Mouse (Mus musculus): Measurements from ENCODE around the gene Plekhd1.

DNA sequence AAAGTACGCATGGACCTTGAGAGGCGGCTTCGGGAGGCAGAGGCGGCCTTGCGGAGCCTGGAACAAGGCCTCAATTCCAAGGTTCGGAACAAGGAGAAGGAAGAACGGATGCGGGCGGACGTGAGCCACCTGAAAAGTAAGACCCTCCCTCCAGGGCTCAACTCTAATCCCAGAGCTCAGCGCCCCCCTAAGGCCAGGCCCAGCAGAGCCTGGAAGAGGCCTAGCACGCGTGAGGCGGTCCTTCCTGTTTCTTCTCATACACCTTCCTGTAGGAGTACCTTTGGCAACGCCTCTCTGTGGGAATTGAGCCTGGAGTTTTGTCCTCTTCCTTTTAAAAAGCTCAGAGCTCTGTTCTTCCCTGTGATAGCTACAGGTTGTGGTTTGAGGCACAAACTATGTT, 29.1 kb downstream of the Plekhd1 start:
- TF ChIP-seq CTCF (IDR thresholded peaks at IDR 0.05; ENCODE audit: low read depth) = no peak
- TF ChIP-seq EP300 (IDR thresholded peaks at IDR 0.05; ENCODE audit: low read depth) = no peak

Measured in liver, embryonic 14.5 days (tissue).